Mouse (Mus musculus): ENCODE data around the gene Cox8b. TPM values are rescaled to one million over a fixed set of nuclear protein-coding genes. Genes with fewer than 3 reads are reported as not detected.

Gene Cox8b
- total RNA-seq, 2 experiments from 2014 or later, result not detected

DNA sequence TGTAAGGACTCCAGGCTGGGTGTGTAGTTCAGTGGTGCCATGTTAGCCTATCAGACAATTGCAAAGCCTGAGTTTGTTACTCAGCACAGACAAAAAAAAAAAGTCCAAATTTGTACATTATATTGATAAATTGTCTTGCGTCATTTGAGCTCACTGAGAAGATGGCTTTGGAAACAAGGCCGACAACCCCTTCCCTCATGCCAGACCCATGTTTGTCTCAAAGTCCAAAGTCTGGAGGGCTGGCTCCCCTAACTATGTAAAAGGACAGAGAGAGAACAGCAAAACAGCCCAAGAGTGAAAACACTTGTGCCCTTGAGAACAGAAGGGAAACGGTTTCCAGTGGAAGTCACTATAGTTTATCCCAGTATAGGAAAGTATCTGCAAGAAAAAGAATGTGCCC is 19.8 kb downstream of the Cox8b start:
- ATAC-seq (replicated peaks; ENCODE audit: low FRiP score, low TSS enrichment, poor library complexity, severe bottlenecking), result no peak

- peak; percentile 38 for ATAC-seq (replicated peaks; ENCODE audit: low FRiP score, low TSS enrichment, poor library complexity, severe bottlenecking)
Observed at GRCm38 (mm10) chr7:140879355-140879754, 20.9 kb downstream of the Cox8b start.

DNA sequence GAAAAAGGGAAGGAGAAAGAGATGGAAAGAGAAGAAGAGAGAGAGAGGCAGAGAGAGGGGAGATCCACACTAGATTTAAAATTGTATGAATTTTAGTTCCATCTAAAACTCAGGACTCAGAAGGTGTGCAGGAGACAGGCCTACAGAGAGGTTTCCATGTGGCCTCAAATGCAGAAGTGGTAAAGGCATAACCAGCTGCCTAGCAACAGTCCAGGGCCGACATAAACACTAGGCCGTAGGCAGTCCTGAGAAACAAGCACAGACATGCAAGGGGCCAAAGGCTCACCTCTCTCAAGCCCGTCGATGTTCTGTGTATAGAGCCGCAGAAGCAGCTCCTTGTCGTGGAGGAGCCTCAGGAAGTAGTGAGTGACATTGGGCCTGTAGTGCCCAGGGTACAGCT is 22.9 kb downstream of the Cox8b start:
- ATAC-seq (replicated peaks; ENCODE audit: low FRiP score, low TSS enrichment, poor library complexity, severe bottlenecking), result no peak

DNA sequence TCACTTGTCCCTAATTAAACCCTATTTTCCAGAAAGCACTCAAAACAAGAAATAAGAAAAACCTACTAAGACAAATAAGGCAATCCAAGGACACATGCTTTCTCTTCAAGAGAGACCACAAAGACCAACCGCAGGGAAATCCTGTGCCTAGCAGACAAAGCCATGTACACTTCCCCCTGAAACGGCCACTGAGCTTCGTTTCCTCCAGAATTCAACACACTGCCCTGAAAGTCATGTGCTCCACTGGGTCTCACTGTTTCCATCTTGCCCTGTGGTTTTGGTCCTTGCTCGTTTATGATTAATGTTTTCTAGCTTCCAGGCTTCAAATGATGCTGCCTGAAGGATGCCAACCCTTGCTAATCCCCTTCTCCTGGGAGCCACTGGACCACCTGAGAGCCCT is 26.0 kb downstream of the Cox8b start:
- no peak for ATAC-seq (replicated peaks; ENCODE audit: low FRiP score, low TSS enrichment, poor library complexity, severe bottlenecking)

GRCm38 (mm10) chr7:140864761-140865160 is 35.5 kb downstream of the Cox8b start:
- no peak for ATAC-seq (replicated peaks; ENCODE audit: low FRiP score, low TSS enrichment, poor library complexity, severe bottlenecking)

DNA sequence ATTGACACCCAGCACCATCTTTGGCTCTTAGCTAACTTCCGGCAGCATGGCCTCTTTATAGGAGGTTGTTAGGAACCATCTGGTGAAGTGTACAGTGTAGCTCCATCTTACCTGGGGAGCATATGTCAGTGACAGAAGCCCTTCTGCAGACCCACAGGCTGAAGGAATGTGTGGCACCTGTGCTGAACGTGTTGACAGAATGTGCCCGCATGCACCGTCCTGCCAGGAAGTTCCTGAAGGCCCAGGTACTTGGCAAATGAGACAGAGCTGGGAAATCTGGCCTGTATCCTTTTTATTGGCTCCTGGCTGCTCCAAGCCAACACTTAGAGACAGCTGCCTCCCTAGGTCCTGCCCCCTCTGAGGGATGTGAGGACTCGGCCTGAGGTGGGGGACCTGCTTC is 39.5 kb downstream of the Cox8b start:
- ATAC-seq (replicated peaks; ENCODE audit: low FRiP score, low TSS enrichment, poor library complexity, severe bottlenecking), result no peak

GRCm38 (mm10) chr7:140859997-140860396 is 40.2 kb downstream of the Cox8b start:
- no peak for ATAC-seq (replicated peaks; ENCODE audit: low FRiP score, low TSS enrichment, poor library complexity, severe bottlenecking)

GRCm38 (mm10) chr7:140858746-140859145 is 41.5 kb downstream of the Cox8b start:
- ATAC-seq (replicated peaks; ENCODE audit: low FRiP score, low TSS enrichment, poor library complexity, severe bottlenecking), result no peak

DNA sequence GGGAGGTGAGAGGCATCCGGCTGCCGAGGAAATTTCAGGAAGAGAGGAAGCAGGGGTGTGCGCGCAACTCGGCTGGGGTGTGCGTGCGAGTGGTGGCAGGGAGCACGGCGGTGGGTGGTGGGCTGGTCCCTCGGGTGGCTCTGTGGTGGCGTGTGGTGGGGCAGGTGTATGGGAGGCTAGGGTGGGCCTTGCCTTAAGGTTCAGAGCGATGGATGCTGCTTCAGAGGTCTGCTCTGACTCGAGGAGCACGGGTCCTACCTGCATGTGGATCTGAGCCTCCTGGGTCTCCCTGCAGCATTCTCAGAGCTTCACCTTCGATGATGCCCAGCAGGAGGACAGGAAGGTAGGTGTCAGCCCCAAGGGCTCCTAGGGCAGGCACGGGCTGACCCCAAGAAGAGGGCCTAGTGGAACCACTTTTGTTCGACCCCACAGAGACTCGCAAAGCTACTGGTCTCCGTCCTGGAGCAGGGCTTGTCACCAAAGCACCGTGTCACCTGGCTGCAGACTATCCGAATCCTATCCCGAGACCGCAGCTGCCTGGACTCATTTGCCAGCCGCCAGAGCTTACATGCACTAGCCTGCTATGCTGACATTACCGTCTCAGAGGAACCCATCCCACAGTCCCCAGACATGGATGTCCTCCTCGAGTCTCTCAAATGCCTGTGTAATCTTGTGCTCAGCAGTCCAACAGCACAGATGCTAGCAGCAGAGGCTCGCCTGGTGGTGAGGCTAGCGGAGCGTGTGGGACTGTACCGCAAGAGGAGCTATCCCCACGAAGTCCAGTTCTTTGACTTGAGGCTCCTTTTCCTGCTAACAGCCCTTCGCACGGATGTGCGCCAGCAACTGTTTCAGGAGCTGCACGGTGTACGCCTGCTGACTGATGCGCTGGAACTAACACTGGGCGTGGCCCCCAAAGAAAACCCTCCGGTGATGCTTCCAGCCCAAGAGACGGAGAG is 42.4 kb downstream of the Cox8b start, which contains the start of gene Bet1l:
Gene Bet1l, minus strand, starts transcription at position 28 of the 956 bp plus-strand sequence.
- peak; percentile 16 for ATAC-seq (replicated peaks; ENCODE audit: low FRiP score, low TSS enrichment, poor library complexity, severe bottlenecking)

- peak; percentile 68 for ATAC-seq (replicated peaks; ENCODE audit: low FRiP score, low TSS enrichment, poor library complexity, severe bottlenecking)
Observed at GRCm38 (mm10) chr7:140856785-140857549, 43.3 kb downstream of the Cox8b start, which contains the start of gene Ric8a. Gene Ric8a, plus strand, starts transcription at chr7:140856957.

- ATAC-seq (replicated peaks; ENCODE audit: low FRiP score, low TSS enrichment, poor library complexity, severe bottlenecking), result peak; percentile 69
Observed at GRCm38 (mm10) chr7:140855860-140856784, 44.1 kb downstream of the Cox8b start, which contains the start of gene Gm45785. Gene Gm45785, minus strand, starts transcription at chr7:140856331.

- no peak for ATAC-seq (replicated peaks; ENCODE audit: low FRiP score, low TSS enrichment, poor library complexity, severe bottlenecking)
Observed at GRCm38 (mm10) chr7:140855181-140855580, 45.1 kb downstream of the Cox8b start.

- no peak for ATAC-seq (replicated peaks; ENCODE audit: low FRiP score, low TSS enrichment, poor library complexity, severe bottlenecking)
Observed at GRCm38 (mm10) chr7:140854483-140854882, 45.8 kb downstream of the Cox8b start.

- ATAC-seq (replicated peaks; ENCODE audit: low FRiP score, low TSS enrichment, poor library complexity, severe bottlenecking), result no peak
Observed at GRCm38 (mm10) chr7:140853386-140853785, 46.9 kb downstream of the Cox8b start.

GRCm38 (mm10) chr7:140851916-140852315 is 48.3 kb downstream of the Cox8b start:
- no peak for ATAC-seq (replicated peaks; ENCODE audit: low FRiP score, low TSS enrichment, poor library complexity, severe bottlenecking)
